Mouse (Mus musculus): ENCODE measurements around the gene Rbmxl1.

DNA sequence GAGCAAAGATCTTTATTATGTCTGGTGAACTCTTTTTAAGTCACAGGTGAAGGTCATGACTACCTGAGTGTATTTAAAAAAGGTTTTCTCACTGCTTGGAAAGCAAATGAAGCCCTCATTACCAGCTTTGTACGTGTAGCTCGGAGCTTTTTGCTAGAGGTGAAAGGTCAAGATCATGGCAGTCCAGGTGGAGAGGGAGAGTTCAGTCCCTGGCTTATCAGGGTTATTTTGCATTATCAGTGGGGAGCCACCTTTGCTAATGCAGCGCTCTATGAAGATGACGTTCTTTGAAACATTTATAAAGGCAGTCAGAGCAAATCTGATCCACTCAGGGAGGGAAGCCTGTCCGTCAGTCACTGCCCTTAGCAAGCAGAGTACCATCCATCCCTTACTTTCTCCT is 28.0 kb upstream of the Rbmxl1 start:
- TF ChIP-seq CTCF (IDR thresholded peaks at IDR 0.05; ENCODE audit: control insufficient read depth, insufficient read depth, low read length) (no peak), POLR2A (IDR thresholded peaks at IDR 0.05; ENCODE audit: borderline replicate concordance, control insufficient read depth, low read depth, low read length) (no peak)
